Mouse (Mus musculus) naive thymus-derived CD4-positive, alpha-beta T cell, adult 5 months (primary cell): ENCODE measurements around the gene Gm28891. TPM values are rescaled to one million over a fixed set of nuclear protein-coding genes. Genes with fewer than 3 reads are reported as not detected.

Source experiments
- polyA plus RNA-seq: library from polyadenylated mRNA; unstranded; fragments of 100-300 nt; shearing (Covaris generic); gene quantifications from one replicate; pipeline ENCODE4 v1.2.1, GENCODE M21; 2017

Gm28891 gene
- not detected for polyA plus RNA-seq

DNA sequence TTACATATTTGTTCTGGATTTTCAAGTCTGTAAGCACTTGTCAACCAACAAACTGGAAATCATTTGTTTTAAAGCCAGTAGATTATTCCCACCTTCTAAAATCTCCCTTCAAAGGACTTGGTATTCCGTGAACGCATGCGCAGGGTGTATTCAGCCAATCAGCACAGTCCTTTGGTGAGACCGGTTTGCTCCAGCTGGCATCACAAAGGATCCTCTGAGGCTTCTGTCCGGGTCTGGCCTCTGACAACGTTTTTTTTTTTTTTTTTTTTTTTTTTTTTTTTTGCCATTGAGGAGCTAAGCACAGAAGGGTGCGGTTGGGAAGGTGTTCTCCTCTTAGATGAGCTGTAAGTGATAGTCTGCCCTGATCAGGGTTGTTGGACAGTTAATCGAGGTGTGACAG is at the start of gene Gm28891:
TSS of gene Gm28891 (plus strand) at position 301 of the 400 bp plus-strand sequence.

